Mouse (Mus musculus): Measurements from ENCODE around the gene Ssrp1. TPM values are rescaled to one million over a fixed set of nuclear protein-coding genes. Genes with fewer than 3 reads are reported as not detected.

Ssrp1 gene
- total RNA-seq, 2 experiments from 2014 or later: 54.8 to 113 TPM

DNA sequence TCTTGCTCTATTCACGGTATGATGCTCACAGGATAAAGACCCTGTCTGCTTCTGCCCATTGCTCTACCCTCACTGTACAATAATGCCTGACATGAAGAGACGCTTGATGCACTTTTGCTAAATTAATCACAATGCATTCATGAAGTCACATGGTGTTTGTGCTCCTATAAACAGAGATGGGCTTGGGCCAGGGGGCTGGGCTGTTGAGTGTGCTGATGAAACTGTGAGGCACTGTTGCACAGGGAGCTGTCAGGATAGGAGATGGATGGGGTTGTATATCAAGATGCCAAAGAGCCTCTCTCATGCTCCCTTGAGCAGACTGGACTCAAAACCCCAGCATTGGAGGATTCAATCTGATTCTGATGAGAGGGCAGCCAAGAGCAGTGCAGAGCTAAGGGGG lies 3.9 kb upstream of the Ssrp1 start:
- ATAC-seq (replicated peaks; ENCODE audit: low FRiP score, poor library complexity, severe bottlenecking): no peak

DNA sequence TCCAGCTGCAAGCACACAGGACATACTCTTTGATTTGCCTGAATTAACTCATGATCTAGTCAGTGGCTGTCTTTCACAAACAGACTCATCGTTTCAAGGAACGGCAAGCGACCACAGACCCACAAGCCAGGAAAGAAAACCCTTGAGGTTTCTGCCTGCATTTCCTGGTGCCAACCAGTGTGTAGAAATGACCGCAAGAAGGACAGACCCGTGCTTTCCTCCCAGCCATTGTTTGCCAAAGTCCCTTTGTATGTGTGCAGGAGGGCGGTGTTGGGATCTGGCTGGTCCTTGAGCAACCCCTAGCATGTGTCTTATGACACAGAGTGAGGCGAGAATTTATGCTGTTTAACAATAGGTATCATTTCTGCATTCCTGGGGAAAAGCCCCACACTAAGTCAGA lies 2.9 kb upstream of the Ssrp1 start:
- ATAC-seq (replicated peaks; ENCODE audit: low FRiP score, poor library complexity, severe bottlenecking): no peak

DNA sequence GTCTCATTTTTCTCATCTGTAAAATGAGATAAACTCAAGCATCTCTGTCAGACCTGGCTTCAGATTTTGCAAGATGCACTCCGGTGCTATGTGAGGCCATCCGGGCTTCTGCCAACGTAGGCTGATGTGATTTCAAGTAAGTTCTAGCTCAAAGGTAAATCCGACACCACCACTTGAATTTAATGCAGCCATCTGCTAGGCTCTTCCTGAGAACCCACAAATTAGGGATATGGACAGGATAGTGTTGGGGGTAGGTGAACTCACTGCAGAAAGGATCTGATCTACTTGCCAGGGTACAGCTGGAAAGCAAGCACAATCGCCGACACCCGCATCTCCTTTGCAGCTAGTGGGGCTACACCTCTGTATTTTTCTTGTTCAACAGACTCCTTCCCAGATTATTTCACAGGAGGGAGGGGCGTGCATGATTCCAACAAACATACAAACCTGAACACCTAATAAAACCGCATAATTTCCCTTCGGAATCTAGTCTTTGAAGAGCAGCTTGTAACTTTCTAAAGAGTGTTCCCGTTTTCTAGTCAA lies 457 bp upstream of the Ssrp1 start:
- ATAC-seq (replicated peaks; ENCODE audit: low FRiP score, poor library complexity, severe bottlenecking): peak; percentile 4; the same call in 1 of the 2 replicates

DNA sequence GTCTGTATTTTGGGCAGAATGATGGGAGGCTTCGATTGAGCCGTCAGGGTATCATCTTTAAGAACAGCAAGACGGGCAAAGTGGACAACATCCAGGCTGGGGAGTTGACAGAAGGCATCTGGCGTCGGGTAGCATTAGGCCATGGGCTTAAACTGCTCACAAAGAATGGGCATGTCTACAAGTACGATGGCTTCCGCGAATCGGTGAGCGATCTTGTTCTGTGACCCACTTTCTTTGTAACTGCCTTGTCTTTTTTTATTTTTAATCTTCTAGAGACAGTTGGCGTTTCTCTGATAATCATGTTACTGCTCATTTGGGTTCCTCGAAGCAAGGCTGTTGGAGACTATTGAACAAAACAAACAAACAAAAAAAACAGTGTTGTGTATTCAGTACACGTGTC lies 1.3 kb downstream of the Ssrp1 start:
- no peak for ATAC-seq (replicated peaks; ENCODE audit: low FRiP score, poor library complexity, severe bottlenecking)

DNA sequence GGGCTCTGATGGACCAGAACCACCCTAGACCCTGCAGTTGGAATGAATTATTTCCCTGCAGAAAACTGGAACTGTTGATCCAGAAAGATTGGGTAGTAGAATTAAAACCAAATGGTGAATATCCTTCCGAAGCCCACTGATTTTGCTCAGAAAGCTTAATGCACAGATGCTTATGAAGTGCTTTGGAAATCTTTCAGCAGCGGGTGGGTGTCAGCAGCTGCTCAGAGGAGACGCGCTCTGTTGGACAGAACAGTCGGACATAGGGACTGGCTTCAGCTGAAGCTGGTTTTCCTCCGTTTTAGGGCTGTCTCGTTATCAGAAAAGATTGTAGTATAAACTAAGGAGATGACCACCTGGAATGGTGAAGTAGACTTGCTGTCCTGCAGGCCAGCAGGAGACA lies 6.6 kb downstream of the Ssrp1 start:
- ATAC-seq (replicated peaks; ENCODE audit: low FRiP score, poor library complexity, severe bottlenecking): no peak

DNA sequence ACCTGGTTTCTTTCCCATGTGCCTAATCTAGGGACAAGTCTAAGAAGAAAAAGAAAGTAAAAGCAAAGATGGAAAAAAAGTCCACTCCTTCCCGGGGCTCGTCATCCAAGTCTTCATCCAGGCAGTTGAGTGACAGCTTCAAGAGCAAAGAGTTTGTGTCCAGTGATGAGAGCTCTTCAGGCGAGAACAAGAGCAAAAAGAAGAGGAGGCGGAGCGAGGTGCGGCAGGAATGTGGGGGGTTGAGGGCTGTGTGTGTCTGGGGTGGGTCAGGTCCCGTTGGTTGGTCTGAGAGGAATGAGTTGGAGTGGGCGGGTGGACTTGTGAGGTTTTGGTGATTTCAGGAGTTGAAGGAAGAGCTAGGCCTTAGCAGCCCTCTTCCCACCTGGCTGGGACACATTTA lies 9.2 kb downstream of the Ssrp1 start:
- no peak for ATAC-seq (replicated peaks; ENCODE audit: low FRiP score, poor library complexity, severe bottlenecking)

DNA sequence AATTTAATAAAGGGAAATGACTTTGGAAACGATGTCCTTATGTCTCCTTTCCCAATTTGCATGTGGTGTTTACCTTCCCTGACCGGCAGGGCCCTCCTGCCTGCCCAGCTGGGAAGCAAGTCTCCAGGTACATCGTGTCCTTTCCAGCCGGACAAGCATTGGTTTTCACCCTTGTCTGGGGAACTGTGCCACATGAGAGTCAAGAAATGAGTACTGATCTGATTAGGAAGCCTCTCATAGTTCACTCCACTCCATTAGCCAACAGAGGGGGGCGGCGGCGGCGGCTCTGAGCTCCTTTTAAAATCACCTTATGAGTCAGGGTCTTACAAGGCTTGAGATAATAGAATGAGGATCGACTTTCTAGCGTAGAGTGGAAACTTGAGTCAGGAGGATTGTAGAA lies 10.0 kb downstream of the Ssrp1 start:
- ATAC-seq (replicated peaks; ENCODE audit: low FRiP score, poor library complexity, severe bottlenecking): no peak

DNA sequence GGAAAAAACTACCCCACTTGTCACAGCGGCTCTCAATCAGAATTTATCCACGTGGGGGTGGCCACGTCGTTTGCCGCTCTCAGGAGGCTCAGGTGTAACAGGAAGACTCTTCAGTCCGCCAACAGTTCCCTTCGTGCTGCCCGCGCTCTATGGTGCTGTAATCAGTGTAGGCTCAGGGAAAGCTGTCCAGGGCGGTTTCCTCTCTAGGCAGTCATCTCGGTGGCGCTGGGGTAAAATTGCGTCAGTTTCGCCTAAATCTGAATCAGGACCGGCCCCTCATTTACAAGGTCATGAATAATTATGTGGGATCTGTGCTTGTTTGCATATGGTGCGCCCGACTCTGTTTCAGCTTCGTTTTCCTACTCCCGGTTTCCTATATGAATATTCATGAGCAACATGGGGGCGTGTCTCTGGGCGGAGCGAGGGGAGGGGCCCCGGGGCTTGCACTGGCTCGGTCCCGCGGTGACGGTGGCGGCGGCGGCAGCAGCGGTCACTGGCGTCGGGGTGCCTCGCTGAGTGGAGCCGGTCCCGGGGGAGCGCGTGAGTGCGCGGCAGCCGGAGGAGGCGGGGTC lies 10.6 kb downstream of the Ssrp1 start, which contains the start of gene Tnks1bp1:
TSS of gene Tnks1bp1 (plus strand) at position 427 of the 572 bp plus-strand sequence.
- peak; percentile 93 for ATAC-seq (replicated peaks; ENCODE audit: low FRiP score, poor library complexity, severe bottlenecking)

DNA sequence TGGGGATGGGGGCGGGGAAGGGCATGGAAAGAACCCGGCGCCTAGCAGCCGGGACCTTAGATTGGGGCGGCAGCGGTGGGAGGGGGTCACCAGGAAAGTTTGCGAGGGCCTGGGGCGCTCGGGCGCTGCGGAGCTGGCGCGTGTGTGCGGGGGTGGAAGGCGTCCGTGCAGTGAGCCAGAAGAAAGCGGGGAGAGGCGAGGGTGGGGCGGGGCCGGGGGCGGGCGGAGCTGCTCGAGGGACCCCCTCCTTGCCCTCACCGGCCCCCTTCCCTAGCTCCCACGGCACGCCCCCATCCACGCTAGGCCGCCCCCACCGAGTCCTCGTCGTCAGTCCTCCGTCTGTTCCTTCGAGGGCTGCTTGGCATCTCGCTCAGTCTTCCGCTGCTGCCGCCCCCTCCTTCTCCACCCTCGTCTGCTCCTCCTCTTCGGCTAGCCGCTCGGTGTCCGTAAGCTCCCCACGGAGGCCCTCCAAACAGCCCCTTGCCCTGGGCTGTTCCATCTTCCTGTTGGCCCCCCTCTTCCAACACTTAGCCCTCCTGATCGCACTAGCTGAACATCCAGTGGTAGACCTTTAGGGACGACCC lies 11.2 kb downstream of the Ssrp1 start:
- ATAC-seq (replicated peaks; ENCODE audit: low FRiP score, poor library complexity, severe bottlenecking): no peak

DNA sequence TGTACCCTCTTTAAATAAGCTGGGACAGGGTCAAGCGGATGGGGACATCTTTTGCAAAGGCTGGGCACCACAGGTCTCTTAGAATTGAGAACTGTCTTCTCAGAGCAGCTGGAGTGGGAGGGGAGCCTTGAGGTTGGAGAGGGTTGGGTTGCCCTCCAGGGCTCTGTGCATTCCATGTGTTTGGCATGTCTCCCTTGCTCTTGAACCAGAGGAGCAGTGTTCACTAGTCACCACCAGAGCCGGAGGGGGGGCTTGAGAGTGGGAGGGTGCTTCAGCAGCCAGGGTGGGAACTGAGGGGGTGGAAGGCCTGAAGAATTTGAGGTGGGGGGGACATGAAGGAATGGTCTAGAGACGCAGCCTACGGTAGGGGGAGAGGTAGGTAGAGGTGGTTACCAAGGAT lies 12.2 kb downstream of the Ssrp1 start:
- no peak for ATAC-seq (replicated peaks; ENCODE audit: low FRiP score, poor library complexity, severe bottlenecking)

DNA sequence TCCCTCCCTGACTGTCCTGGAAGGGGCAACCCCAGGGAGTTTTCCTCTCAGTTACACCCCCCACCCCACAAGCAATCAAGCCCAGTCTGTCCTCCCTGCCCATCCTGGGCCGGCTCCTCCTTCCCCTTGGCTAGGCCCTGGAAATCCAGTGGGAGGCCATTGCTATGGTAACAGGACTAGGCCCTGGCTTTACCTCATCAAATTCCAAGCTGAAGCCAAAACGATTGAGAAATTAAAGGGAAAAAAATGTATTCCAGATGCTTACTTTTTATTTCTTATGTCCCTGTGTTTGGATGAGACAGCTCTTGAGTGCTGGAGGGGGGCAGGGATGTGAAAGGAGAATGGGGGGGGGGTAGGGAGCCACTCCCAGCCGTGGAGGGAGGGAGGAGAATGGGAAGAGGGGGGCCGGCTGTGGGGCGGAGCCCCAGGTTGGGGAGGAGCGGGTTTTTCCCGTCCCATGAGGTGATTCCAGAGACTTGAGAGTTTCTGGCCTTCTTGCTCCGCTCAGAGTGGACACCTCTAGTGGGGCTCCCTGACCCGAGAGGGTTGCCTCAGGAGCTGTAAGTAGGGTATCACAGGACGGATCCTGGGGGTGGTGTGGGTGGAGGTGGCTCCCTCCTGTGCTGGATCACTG lies 13.1 kb downstream of the Ssrp1 start:
- ATAC-seq (replicated peaks; ENCODE audit: low FRiP score, poor library complexity, severe bottlenecking): no peak

DNA sequence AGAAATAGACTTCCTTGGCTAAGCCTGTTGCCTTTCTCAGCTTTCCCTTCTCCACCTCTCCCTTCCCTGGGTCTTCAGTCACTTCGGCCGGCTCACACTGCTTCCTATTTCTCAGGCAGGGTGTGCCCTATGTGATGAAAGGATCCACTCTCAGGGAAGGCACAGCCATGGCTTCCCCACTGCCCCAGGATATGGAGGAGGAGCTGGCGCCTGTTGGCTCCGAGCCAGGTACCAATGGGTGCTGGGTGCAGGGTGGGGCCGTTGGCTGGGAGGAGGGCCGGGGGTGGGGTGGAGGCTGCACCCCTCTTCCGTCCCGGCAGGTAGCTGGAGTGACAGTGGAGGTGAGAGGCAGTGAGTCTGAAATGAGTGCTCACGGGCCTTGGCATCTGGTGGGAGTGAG lies 13.7 kb downstream of the Ssrp1 start:
- no peak for ATAC-seq (replicated peaks; ENCODE audit: low FRiP score, poor library complexity, severe bottlenecking)

DNA sequence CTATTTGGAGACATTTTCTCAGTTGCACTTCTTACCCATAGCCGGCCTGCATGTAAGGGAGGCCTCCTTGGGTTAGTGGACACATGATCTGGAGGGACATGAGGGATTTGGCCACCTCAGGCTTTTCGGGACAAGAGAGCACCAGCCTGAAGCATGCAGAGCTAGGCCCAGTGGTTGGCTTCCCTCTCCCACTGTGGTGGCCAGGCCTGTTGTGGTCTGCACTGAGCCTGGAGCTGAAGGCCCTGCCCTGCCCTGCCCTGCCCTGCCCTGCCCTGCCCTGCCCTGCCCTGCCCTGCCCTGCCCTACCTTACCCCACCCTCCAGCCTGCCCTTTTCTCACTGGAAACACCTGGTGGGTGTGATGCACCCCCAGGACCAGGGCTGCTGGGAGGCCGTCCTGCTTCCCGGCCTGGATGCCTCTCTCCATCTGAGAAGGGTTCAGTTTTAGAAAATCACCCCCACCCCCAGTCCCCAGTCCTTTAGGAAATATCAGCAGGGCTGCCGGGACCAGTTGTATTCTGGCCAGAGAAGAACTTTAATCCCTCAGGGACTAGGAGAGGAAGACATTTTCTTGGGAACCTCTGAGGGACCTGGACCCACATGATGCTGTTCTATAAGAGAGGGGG lies 16.3 kb downstream of the Ssrp1 start:
- ATAC-seq (replicated peaks; ENCODE audit: low FRiP score, poor library complexity, severe bottlenecking): no peak

DNA sequence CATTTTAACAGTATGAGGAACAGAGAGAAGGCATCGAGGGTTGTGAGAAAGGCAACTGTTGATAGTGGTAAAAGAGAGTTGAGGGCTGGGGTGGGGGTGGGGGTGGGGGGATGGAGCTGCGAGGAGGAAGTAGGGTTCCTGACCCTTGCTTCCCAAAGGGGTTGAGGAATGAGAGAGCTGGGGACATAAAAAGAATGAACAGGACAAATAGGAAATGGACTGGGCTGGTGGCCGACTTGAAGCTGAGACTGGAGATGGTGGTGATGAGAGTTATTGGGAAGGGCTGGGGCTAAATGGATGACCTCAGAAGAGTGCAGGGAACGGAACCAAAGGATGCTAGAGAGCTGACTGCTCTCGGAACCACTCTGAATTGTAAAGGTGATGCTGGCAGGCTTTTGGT lies 19.7 kb downstream of the Ssrp1 start:
- ATAC-seq (replicated peaks; ENCODE audit: low FRiP score, poor library complexity, severe bottlenecking): no peak

DNA sequence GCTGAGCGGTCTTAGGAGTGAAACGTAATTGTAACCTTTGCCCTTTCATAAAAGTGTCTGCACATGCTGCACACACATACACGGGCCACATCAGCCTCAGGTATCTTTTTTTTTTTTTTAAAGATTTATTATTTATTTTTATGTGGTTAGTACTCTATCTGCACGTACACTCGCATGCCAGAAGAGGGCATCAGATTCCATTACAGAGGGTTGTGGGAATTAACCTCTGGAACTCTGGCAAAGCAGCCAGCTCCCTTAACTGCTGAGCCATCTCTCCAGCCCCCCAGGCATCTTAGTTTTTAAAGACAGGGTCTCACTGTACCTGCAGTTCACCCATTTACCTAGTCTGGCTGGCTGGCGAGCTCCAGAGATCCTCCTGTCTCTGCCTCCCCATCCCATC lies 22.6 kb downstream of the Ssrp1 start:
- ATAC-seq (replicated peaks; ENCODE audit: low FRiP score, poor library complexity, severe bottlenecking): no peak

DNA sequence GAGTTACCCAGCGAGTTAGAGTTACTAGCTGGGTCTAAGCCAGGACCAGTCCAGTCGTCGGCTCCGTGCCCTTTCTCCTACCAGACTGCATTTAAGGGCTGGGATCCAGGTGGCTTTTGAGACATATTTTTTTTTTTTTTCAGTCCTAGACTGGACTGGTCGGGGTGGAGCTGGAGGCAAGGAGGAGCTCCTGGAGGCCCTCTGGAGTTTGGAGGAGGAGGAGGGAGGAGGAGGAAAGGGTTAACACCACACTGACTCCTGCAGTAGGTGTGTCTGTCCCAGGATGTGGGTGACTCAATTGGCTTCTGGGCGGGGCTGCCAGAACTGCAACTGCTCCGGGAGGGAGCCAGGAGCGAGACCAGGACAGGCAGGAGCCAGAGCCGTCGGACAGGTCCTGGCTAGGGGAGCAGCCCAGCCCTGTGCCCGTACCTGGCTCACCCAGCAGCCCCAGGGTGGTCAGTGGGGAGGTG lies 23.6 kb downstream of the Ssrp1 start:
- 0 out of 2 replicates have a peak, but pooled peaks have one; percentile 30 for ATAC-seq (replicated peaks; ENCODE audit: low FRiP score, poor library complexity, severe bottlenecking)

DNA sequence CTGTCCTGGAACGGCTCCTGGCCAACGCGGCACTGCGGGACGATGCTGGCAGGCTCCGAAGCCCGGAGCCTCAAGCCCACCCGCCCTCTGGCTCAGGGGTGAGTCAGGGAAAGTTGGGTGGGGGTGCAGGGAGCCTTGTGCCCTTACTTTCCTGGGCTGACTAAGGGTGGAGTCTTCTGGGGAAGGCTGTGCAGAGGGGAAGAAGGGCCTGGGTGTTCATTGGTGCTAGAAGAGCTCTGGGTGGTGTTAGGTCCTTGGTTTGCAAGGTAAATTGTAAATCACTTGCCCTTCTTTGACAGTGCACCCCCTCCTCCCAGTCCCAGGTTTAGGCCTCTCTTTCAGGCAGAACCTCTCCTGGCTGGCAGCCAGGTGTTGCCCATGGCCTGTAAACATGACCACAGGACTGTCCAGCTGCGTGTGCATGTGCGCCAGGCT lies 24.1 kb downstream of the Ssrp1 start:
- ATAC-seq (replicated peaks; ENCODE audit: low FRiP score, poor library complexity, severe bottlenecking): no peak

DNA sequence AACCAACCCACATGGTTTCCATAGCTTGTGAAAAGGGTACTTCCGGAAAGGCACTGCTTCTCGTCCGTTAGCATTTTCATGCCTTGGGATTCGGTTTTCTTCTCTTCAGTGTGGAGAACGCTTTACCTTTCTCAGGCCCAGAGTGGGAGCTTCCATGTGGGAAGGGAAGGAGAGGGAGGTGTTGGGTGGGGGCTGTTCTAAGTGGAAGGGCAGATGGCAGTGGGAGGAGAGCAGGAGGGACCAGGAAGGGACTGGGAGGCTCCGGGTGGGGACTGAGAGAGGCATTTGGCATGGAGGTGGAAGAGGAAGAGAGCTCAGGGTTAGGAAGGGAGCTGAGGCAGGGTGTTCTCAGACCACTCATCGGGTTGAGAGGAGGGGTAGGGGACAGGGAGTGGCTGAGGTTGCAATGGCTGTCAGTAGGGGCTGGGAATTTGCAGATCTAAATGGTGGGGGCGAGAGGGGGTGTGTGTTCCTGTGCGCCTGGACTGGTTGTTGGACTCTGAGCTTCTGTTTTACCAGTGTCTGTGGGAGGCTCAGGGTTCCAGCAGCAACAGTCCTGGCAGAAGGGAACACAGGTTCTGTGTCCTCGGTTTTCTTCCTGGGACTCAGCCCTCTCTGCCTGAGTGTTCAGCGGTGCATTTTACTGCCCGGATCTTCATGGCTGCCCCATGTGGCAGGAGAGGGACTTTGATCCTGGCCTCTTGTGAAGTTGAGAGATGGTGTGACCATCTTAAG lies 28.3 kb downstream of the Ssrp1 start:
- ATAC-seq (replicated peaks; ENCODE audit: low FRiP score, poor library complexity, severe bottlenecking): no peak

DNA sequence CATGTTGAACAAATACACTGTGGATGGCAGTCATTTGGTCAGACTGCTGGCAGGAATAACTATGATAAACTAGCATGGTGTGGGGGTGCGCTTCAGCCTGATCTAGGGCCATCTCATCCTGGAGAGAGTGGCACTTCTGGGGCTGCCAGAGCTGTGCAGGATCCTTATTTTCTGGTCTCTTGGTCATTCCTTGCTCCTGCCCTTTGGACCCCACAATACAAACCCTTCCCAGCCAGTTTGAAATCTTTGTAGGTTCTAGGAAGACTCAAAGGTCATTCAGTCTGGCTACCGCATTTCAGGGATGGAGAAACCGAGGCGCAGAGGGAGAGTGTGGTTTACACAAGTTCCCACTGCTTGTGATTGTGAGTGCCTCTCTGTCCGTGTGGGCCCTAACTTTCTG lies 29.9 kb downstream of the Ssrp1 start:
- ATAC-seq (replicated peaks; ENCODE audit: low FRiP score, poor library complexity, severe bottlenecking): no peak
